Mouse (Mus musculus) MEL (cell line): Measurements from ENCODE around the gene Gclc.

Source experiments
- EP300 ChIP-seq, 2 experiments: IDR thresholded peaks; 2 replicates each; pipeline ENCODE4 v1.6.1; 2011; ENCODE audit warnings: improper control_type of control experiment in 2 of 2, low read length in 2 of 2, low read depth in 1 of 2, mild to moderate bottlenecking in 1 of 2
- GATA1 ChIP-seq: IDR thresholded peaks from 2 replicates; pipeline ENCODE4 v1.6.1; 2011; ENCODE audit warnings: low read depth, low read length, improper control_type of control experiment
- POLR2A ChIP-seq, 2 experiments: IDR thresholded peaks; 2 replicates each; pipeline ENCODE4 v1.6.1; 2011 to 2012; ENCODE audit warnings: low read length in 2 of 2, mild to moderate bottlenecking in 2 of 2, control low read depth in 1 of 2, improper control_type of control experiment in 1 of 2, low read depth in 1 of 2, moderate library complexity in 1 of 2; ENCODE audit not compliant: control insufficient read depth in 1 of 2, insufficient read depth in 1 of 2, poor library complexity in 1 of 2
- POLR2AphosphoS2 ChIP-seq: IDR thresholded peaks from 2 replicates; pipeline ENCODE4 v1.6.1; 2011; ENCODE audit warnings: low read length, improper control_type of control experiment

DNA sequence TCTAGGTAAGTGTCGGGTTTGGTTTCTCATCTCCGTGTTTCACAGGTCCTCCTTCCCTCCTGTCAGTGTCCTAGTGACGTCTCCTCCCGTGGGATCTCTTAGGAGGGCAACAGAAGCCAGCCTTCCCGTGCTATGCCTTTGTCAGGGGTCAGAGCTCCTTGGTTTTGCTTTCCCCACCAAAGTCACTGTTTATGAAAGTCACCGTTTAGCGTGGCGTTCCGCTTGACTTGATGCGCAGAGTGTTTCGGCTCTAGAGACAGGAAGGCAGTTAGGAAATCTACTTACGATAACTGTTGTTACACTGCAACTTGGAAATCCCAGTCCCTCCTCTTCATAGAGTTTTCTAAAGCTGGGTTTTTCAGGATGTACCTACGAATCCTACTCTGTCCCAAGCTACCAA lies 28.7 kb downstream of the Gclc start:
- TF ChIP-seq POLR2AphosphoS2 (no peak), POLR2A (IDR thresholded peaks at IDR 0.05; ENCODE audit: control insufficient read depth in 1 of 2, insufficient read depth in 1 of 2, low read depth in 1 of 2, low read length in 2 of 2, poor library complexity in 1 of 2) (no peak), GATA1 (no peak), EP300 (IDR thresholded peaks at IDR 0.05; ENCODE audit: low read depth in 1 of 2, low read length in 2 of 2) (no peak)
